Mouse (Mus musculus) thymus, postnatal 36 days (tissue): ENCODE measurements around the gene Eps8l2.

Source experiments
- DNase-seq, 2 experiments: peaks; one replicate each; pipeline ENCODE4 v3.0.0; 2022; ENCODE audit warnings: mixed read lengths in 2 of 2

The Eps8l2 gene

GRCm38 (mm10) chr7:141338576-141339131 lies at the start of gene Eps8l2:
TSS of gene Eps8l2 (plus strand) at chr7:141338880.
- peak; percentile 24 to 41 for DNase-seq

DNA sequence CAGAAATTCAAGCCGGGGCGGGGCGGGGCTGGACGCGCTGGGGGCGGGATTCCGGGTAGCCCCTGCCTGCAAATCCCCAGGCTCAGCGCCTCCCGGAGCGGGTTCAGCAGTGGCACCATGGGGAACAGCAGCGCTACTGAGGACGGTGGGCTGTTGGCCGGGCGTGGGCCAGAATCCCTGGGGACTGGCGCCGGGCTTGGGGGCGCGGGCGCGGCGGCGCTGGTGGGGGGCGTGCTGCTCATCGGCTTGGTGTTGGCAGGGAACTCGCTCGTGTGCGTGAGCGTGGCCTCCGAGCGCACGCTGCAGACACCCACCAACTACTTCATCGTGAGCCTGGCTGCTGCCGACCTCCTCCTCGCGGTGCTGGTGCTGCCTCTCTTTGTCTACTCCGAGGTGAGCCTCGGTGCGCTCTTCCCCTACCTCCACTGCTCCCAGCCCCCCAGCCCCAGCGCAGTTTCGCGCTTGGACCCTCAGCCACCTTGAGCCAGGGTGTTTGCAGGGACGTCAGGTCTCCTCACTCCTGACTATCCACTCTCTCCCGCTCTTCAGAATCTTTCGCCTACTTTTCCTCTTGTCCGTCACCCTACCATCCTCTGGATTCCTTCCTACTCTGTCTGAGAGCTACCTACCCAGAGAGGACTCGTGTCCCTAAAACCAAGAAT lies 46.6 kb upstream of the Eps8l2 start, which contains the start of gene Drd4:
Gene Drd4, plus strand, starts transcription at position 86 of the 662 bp plus-strand sequence.
- no peak for DNase-seq

GRCm38 (mm10) chr7:141292583-141293388 lies 45.9 kb upstream of the Eps8l2 start:
- DNase-seq, result no peak

- DNase-seq, result no peak
Observed at GRCm38 (mm10) chr7:141293852-141294471, 44.7 kb upstream of the Eps8l2 start.

DNA sequence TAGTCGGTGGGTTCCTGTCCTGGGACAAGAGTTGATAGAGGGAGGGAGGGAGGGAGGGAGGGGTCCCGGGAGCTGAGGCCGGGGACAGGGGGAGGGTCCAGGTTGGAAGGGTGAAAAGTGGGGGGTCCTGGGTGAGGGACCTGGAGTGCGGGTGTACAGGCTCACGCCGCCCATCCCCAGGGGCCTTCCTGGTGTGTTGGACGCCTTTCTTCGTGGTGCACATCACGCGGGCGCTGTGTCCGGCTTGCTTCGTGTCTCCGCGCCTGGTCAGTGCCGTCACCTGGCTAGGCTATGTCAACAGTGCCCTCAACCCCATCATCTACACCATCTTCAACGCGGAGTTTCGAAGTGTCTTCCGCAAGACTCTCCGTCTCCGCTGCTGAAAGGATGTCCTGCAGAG lies 44.2 kb upstream of the Eps8l2 start:
- no peak for DNase-seq

DNA sequence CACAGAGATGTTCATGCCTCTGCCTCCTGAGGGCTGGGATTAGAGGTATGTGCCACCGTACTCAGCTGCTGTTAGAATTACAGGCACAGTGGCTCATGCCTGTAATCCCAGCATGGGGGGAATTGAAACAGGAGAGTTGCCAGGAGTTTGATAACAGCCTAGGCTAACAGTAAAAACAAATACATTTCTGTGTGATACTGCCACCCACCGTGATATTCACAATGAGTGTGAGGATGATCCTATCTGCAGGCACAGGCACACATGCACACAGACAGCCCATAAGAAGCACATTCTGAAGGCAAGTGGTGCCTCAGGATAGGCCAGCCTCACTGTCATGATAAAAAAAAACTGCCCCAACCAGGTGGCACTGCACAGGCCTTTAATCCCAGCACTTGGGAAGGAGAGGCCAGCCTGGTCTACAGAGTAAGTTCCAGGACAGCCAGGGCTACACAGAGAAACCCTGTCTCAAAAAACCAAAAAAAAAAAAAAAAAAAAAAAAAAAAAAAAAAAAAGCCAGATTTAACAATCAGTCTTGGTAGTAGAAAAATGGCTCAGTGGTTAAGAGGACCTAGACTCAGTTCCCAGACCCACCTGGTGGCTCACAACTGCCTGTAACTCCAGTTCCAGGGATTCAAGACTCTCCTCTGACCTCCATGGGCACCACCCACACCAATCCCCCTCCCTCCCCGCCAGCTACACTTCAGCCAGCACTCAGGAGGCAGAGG lies 40.6 kb upstream of the Eps8l2 start:
- DNase-seq, result no peak

DNA sequence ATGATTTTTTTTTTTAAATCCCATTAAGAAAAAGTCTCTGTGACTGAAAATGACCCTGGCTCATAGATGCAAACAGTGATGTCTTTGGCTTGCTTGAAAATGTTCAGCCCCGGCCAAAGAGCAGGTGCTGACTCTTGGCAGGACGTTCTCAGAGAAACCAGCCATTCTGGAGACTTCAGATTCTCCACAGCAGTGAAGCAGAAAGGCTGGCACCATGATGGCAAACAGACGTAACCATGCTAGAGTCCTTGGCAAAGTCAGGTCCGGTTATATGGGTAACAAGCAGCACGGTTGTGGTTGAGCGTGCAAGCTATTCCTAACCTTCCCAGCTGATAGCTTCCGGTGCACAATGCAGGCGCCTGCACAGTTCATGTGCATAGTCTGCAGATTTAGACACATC lies 39.5 kb upstream of the Eps8l2 start:
- no peak for DNase-seq

- DNase-seq, result no peak
Observed at GRCm38 (mm10) chr7:141301386-141301785, 37.3 kb upstream of the Eps8l2 start.

DNA sequence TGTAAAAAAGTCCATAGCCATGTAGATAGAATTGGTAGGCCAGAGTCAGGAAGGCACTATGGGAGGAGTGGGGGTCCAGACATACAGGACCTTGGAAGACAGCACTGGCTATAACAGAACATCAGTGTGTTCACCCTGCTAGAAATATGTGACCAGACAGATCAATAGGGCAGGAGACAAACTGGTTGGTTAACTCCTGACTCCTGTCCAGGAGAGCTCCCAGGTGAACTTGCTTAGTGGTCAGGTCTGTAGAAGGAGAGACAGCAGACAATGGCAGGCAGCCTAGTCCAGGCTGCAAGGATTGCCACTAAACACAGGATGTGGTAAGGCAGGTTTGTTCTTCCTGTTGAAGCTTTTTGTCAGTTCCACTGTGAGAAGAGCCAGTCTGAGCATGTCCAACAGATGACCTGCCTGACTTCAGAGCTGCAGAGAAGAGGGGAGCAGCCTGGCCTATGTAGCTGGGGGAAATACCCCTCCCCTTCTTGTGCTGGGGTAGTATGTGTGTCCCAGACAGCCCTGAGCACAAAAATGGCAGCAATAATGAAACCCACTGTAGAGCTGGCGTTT lies 35.9 kb upstream of the Eps8l2 start:
- DNase-seq, result peak; percentile 37 to 42

DNA sequence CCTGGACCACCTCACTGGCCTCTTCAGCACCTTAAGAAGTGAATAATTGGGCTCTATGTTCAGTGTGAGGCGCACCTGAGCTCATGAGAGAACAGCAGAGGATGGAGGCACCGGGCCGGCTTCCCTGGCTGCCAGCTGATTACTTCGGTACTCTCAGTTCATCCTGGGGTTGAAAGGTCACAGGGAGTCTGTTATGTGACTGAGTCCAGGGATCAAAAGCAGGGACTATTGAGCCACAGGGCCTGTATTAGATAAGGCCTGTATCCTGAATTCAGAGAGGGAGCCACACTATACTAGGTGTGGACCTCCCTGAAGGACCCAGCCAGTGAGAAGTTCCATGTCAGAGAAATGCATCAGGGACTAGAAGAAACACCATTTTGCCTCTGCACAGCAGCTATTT lies 34.1 kb upstream of the Eps8l2 start:
- no peak for DNase-seq

- DNase-seq, result no peak
Observed at GRCm38 (mm10) chr7:141314416-141314815, 24.3 kb upstream of the Eps8l2 start.

GRCm38 (mm10) chr7:141315076-141315475 lies 23.6 kb upstream of the Eps8l2 start:
- no peak for DNase-seq

DNA sequence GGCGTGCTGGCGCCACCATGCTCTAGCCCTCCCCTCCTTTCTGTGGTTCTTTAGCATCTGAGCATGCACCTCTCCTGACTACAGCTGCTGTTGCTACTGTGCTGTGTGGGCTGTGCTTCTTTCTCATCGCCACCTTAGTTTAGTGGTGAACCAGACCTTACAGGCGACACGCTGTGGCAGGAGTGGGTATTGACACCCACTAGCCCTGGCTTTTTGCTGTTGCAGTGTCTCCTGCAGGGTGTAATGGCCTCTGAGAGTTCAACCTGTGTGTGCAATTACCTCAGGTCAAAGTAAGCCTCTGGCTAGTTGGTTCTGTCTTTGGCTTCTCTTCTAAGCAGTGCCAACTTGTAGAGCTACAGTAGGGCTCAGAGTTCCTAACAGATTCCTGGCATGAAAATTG lies 22.7 kb upstream of the Eps8l2 start:
- peak; percentile 68 to 71 for DNase-seq

GRCm38 (mm10) chr7:141317619-141318132 lies 21.0 kb upstream of the Eps8l2 start:
- DNase-seq, result no peak

GRCm38 (mm10) chr7:141319446-141319845 lies 19.2 kb upstream of the Eps8l2 start:
- no peak for DNase-seq

- DNase-seq, result no peak
Observed at GRCm38 (mm10) chr7:141324686-141325085, 14.0 kb upstream of the Eps8l2 start.

- peak; percentile 57 to 67 for DNase-seq
Observed at GRCm38 (mm10) chr7:141326546-141327446, 11.9 kb upstream of the Eps8l2 start.

DNA sequence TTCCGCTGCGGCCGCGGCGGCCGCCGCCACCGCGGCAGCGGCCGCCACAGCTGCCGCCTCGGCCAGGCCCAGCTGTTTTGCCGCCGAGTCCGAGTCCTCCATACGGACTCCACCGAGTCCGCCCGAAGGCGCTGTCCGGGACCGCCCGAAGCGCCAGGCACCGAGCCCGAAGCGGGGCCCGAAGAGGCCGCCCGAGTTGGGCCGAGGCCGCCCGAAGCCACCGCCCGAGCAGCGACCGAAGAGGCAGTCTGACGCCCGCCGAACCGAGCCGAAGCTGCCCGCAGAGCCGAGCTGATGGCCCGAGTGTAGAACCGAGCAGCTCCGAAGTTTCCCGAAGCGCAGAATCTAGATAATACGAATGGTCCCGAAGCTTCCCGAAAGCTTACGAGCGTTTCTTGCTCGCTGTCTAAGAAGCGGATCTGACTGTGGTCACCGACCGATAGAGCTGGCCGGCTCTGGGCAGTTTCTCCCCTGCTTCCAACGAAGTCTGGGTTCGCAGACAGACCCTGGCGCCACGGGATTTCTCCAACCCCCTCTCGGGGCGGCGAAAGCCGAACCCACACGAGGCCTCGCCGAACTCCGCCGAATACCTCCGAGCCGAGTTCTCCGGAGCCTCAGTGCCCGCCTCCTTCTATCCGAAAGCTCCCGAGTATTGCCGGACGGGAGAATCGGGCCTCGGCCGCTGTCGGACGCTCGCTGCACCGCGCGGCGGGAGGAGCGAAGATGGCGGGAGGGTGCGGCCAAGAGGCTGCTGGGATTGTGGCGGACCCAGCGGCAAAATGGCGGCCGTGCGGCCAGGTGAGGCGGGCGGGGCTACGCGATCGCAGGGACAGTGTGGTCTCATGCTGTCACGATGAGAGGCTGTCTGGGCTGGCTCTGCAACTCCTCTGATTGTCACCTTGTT lies 11.0 kb upstream of the Eps8l2 start, which contains the start of the genes Deaf1 and Tmem80:
Gene Deaf1, minus strand, starts transcription at position 222 of the 904 bp plus-strand sequence.
Gene Tmem80, plus strand, starts transcription at position 271 of the 904 bp plus-strand sequence.
- DNase-seq, result peak; percentile 98

DNA sequence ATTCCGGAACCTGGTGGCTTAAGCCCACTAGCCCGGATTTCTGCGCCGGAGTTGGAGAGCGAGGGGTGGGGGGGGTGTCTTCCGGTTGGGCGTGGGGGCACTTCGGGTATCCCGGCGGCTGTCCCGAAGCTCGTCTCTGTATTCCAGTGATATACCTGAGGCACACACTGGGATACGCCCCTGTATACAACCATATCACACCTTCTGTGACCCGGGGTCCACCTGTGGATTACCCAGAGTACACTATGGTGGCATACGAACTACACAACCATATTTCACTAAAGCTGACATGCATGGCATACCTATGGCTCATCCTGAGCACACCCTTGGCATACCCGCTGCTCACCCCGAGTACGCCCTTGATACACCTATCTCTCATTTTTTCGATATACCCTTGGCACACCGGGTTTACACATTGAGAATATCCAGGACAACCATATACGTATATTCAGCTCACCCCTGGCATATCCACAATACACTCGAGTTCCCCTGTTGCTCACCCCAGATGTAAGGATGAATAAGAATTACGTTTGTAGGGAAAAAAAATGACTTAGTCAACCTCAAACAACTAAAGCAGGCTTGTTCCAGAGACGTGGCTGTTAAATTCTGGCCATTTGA lies 10.2 kb upstream of the Eps8l2 start:
- DNase-seq, result no peak
